Comparison of ENCODE assay signal across 11 mouse cellular contexts in the genomic region with DNA sequence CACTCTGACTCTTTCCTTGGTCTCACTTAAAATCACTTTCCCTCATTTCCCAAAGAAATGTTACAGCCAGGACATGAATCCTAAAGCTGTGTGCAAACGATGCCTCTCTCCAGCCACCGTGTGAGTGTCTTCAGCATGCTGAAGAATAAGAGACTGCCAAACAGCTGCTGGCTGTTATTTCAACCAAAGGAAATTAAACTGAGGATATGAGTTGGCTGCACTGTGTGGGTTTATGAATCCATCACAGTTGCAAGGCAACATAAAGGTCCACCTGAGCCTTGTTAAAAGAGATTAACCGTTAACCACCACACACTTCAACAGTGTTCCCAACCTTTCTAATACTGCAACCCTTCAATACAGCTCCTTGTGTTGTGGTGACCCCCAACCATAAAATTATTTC. TPM values are rescaled to one million over a fixed set of nuclear protein-coding genes. Genes with fewer than 3 reads are reported as not detected.
A peak's percentile ranks its signal among the peaks of the same experiment; 100 is the strongest.
DNase-seq lines count a peak whose midpoint lies in the region; ATAC-seq and TF ChIP-seq lines count a peak whose summit lies in the region.
"Had no signal": no experiment of that assay in that cellular context is flagged by ENCODE, and none has a peak within 500 bp of the region (broad histone marks: within the 10 kb centered on the region; RNA-seq: fewer than 3 reads in every experiment).

No protein-coding gene starts in this region.

- no peak overlapping the region for H3K9ac ChIP-seq in heart, embryonic 16.5 days (ENCODE audit: low read length)
- H3K9ac ChIP-seq in heart, adult 2 months (ENCODE audit: low read depth, low read length): no peak overlapping the region
- no peak overlapping the region for H3K9ac ChIP-seq in lung, postnatal 0 days (replicated peaks; ENCODE audit: low read depth)
- no peak overlapping the region for H3K9ac ChIP-seq in stomach, embryonic 14.5 days (replicated peaks; ENCODE audit: low read depth, low read length)

- peak overlapping the region; percentile 11; the same call in 1 of the 2 replicates for H3K4me2 ChIP-seq in heart, embryonic 16.5 days (ENCODE audit: low read depth, low read length)
- 0 out of 2 replicates have a peak overlapping the region, but pooled peaks have one; percentile 14 for H3K4me2 ChIP-seq in lung, postnatal 0 days (replicated peaks; ENCODE audit: low read depth, low read length)
- peak overlapping the region; percentile 33 for H3K4me2 ChIP-seq in stomach, embryonic 14.5 days (replicated peaks; ENCODE audit: low read depth, low read length)

- peaks cover 45% of the 10 kb centered on the region for H3K4me1 ChIP-seq in heart, embryonic 16.5 days (ENCODE audit: control insufficient read depth, insufficient read depth, low read length)
- H3K4me1 ChIP-seq in heart, adult 2 months (ENCODE audit: control insufficient read depth, insufficient read depth, low read length): peaks cover 8% of the 10 kb centered on the region
- peaks cover 14% of the 10 kb centered on the region for H3K4me1 ChIP-seq in lung, postnatal 0 days (ENCODE audit: insufficient read depth, low read depth, low read length)
- peaks cover 86% of the 10 kb centered on the region for H3K4me1 ChIP-seq in stomach, embryonic 14.5 days (ENCODE audit: control insufficient read depth, insufficient read depth, low read length)

- H3K4me3 ChIP-seq in heart, embryonic 16.5 days (ENCODE audit: low read length): no peak overlapping the region
- H3K4me3 ChIP-seq in heart, adult 2 months: no peak overlapping the region
- no peak overlapping the region for H3K4me3 ChIP-seq in lung, postnatal 0 days (ENCODE audit: low read depth, low read length)
- H3K4me3 ChIP-seq in stomach, embryonic 14.5 days (ENCODE audit: low read depth, low read length): no peak overlapping the region

- ATAC-seq in CD4-positive, CD25-positive, alpha-beta regulatory T cell, adult 4 months: no peak
- no peak for ATAC-seq in heart, embryonic 16.5 days (replicated peaks; ENCODE audit: extremely low read depth, insufficient read depth, low FRiP score)
- no peak for ATAC-seq in lung, postnatal 0 days
- no peak for ATAC-seq in stomach, embryonic 14.5 days (ENCODE audit: insufficient number of reproducible peaks, insufficient read depth, low FRiP score, low read depth)

- TF ChIP-seq EP300 in heart, adult 2 months (IDR thresholded peaks at IDR 0.05; ENCODE audit: insufficient read depth, low read depth, low read length): no peak
- TF ChIP-seq EP300 in lung, postnatal 0 days (IDR thresholded peaks at IDR 0.05): no peak

- H3K27me3 ChIP-seq in heart, embryonic 16.5 days (ENCODE audit: control insufficient read depth, insufficient read depth, low read length): no peaks in the 10 kb centered on the region
- H3K27me3 ChIP-seq in heart, adult 2 months (ENCODE audit: control insufficient read depth, insufficient read depth, low read length): no peaks in the 10 kb centered on the region
- H3K27me3 ChIP-seq in lung, postnatal 0 days (replicated peaks; ENCODE audit: insufficient read depth, low read length): no peaks in the 10 kb centered on the region
- no peaks in the 10 kb centered on the region for H3K27me3 ChIP-seq in stomach, embryonic 14.5 days (ENCODE audit: control insufficient read depth, insufficient read depth, low read length)

- intact Hi-C loops in heart, adult 2 months (cut with DNase I): no loop called here

- no peak for TF ChIP-seq CTCF in heart, adult 2 months (IDR thresholded peaks at IDR 0.05)
- TF ChIP-seq CTCF in lung, postnatal 0 days (IDR thresholded peaks at IDR 0.05): no peak

- peak; percentile 36 for DNase-seq in CD4-positive, CD25-positive, alpha-beta regulatory T cell, adult 2 months (ENCODE audit: low read depth, low spot score)
- DNase-seq in heart, adult 2 months: no peak
- no peak for DNase-seq in lung, postnatal 0 days (ENCODE audit: low spot score)
- no peak for DNase-seq in lung, postnatal 25 days (ENCODE audit: low spot score)
- no peak for DNase-seq in B cell, adult 2 months
- DNase-seq: cerebellum, adult 18-20 months; embryo, embryonic 11 days; heart, adult 18-20 months had no signal

- no peaks in the 10 kb centered on the region; the same call in 1 of the 2 replicates for H3K79me2 ChIP-seq in heart, adult 2 months (replicated peaks; ENCODE audit: control insufficient read depth, insufficient read depth, low read length)

- WGBS in heart, embryonic 16.5 days: 42% methylated on average over 3 of the region's 3 CpGs
- 30% methylated on average over 3 of the region's 3 CpGs for WGBS in heart, adult 2 months
- 36% methylated on average over 3 of the region's 3 CpGs for WGBS in lung, postnatal 0 days
- WGBS in stomach, embryonic 14.5 days: 19% methylated on average over 3 of the region's 3 CpGs

- H3K36me3 ChIP-seq in heart, embryonic 16.5 days (ENCODE audit: control insufficient read depth, insufficient read depth): no peaks in the 10 kb centered on the region
- H3K36me3 ChIP-seq in heart, adult 2 months (ENCODE audit: control insufficient read depth, insufficient read depth, low read length): no peaks in the 10 kb centered on the region
- H3K36me3 ChIP-seq in lung, postnatal 0 days (ENCODE audit: insufficient read depth, low read length): no peaks in the 10 kb centered on the region
- no peaks in the 10 kb centered on the region for H3K36me3 ChIP-seq in stomach, embryonic 14.5 days (ENCODE audit: control insufficient read depth, insufficient read depth, low read length)

- no peaks in the 10 kb centered on the region for H3K9me3 ChIP-seq in heart, embryonic 16.5 days (replicated peaks; ENCODE audit: control insufficient read depth, low read length)
- H3K9me3 ChIP-seq in lung, postnatal 0 days (ENCODE audit: low read length): no peaks in the 10 kb centered on the region
- H3K9me3 ChIP-seq in stomach, embryonic 14.5 days (ENCODE audit: control insufficient read depth, low read depth, low read length): no peaks in the 10 kb centered on the region

- no peak for TF ChIP-seq POLR2A in heart, adult 2 months (IDR thresholded peaks at IDR 0.05; ENCODE audit: insufficient read depth, low read depth, low read length)

- H3K27ac ChIP-seq in heart, embryonic 16.5 days (ENCODE audit: low read length): no peak overlapping the region
- no peak overlapping the region for H3K27ac ChIP-seq in heart, adult 2 months
- peak overlapping the region; percentile 4; the same call in 1 of the 2 replicates for H3K27ac ChIP-seq in lung, postnatal 0 days (ENCODE audit: low read length)
- H3K27ac ChIP-seq in stomach, embryonic 14.5 days (ENCODE audit: low read length): peak overlapping the region; percentile 71

RNA-seq across cellular contexts. Expression of a gene that starts 22.5 kb away (rescaled TPM):
- 10 to 100 TPM; 30.8 to 38.6 TPM for polyA plus RNA-seq in CD4-positive, CD25-positive, alpha-beta regulatory T cell, adult 4 months (2017; shearing (Covaris generic))
- polyA plus RNA-seq in heart, embryonic 16.5 days (2015; fragmentation: Nextera tagmentation; extraction: Ambion mirVana): 7.7 and 8.9 TPM in 2 replicates
- 10 to 100 TPM; 30.4 to 32.7 TPM for total RNA-seq in heart, adult 2 months (2021)
- 23.3 and 35.5 TPM in 2 replicates for polyA plus RNA-seq in heart, adult 2 months (2012; rRNA removed)
- 8.1 and 9.2 TPM in 2 replicates for polyA plus RNA-seq in lung, postnatal 0 days (2015; fragmentation: Nextera tagmentation; extraction: Ambion mirVana)
- 49.3 and 51.7 TPM in 2 replicates for polyA plus RNA-seq in stomach, embryonic 14.5 days (2014; fragmentation: Nextera tagmentation; extraction: Ambion mirVana)

Comparison
In these comparisons a context has a peak if more than half of its experiments do, and no peak if none do; other contexts are left out.
1. H3K27ac ChIP-seq: peak in lung, postnatal 0 days (single experiment) and stomach, embryonic 14.5 days (single experiment); none in heart, embryonic 16.5 days (single experiment) and heart, adult 2 months (single experiment).
2. Peak in every context shown above with its lines, with median percentiles within 50 percentile points of each other: H3K4me2 ChIP-seq.